Mouse (Mus musculus): ENCODE measurements around the gene Hpd. TPM values are rescaled to one million over a fixed set of nuclear protein-coding genes. Genes with fewer than 3 reads are reported as not detected.

The Hpd gene
- total RNA-seq, 2 experiments from 2014 or later = not detected

GRCm38 (mm10) chr5:123130030-123130813 is 52.3 kb downstream of the Hpd start:
- no peak for TF ChIP-seq CTCF (IDR thresholded peaks at IDR 0.05)
- no peak overlapping the region for H3K4me3 ChIP-seq
- no peak overlapping the region for H3K27ac ChIP-seq
- no peak for DNase-seq (ENCODE audit: extremely low spot score in 1 of 2, low spot score in 2 of 2)
- intact Hi-C loops (cut with DNase I) = no loop called here

DNA sequence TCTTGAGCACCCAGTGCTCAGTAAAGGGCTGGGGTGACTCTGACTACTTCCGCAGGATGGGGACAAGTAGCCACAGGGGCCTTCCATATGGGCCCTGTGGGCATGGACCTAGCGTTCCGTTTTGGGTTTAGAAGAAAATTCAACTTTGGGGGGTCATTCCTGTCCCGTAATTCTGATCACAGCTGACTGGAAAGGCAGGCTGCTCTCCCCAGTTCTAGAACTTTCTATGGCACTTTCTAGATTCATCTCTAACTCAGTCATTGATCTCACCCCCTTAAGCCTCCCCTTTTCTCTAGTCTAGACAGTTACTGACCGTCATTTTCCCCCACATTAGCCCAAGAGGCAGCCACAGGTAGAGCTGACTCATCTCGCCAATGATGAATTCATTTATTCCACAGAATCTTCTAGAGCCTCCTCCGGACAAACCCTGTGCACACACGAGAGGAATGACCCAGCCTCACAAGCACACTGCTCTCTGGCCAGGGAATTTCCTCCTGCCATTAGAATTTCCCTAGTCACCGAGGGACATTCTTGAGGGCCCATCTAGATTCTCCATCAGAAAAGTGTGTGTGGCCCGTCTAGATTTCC is 53.3 kb downstream of the Hpd start:
- no peak for TF ChIP-seq CTCF (IDR thresholded peaks at IDR 0.05)
- Histone ChIP-seq H3K4me3 (no peak overlapping the region), H3K27ac (no peak overlapping the region)
- no peak for DNase-seq (ENCODE audit: extremely low spot score in 1 of 2, low spot score in 2 of 2)
- intact Hi-C loops (cut with DNase I) = no loop called here

GRCm38 (mm10) chr5:123128426-123129169 is 53.9 kb downstream of the Hpd start:
- TF ChIP-seq CTCF (IDR thresholded peaks at IDR 0.05) = no peak
- Histone ChIP-seq H3K27ac (no peak overlapping the region), H3K4me3 (no peak overlapping the region)
- peak in 1 of 2 experiments; percentile 19 for DNase-seq (ENCODE audit: extremely low spot score in 1 of 2, low spot score in 2 of 2)
- intact Hi-C loops (cut with DNase I) = no loop called here

- intact Hi-C loops (cut with DNase I) = no loop called here
- DNase-seq (ENCODE audit: extremely low spot score in 1 of 2, low spot score in 2 of 2) = no peak
- Histone ChIP-seq H3K27ac (no peak overlapping the region), H3K4me3 (no peak overlapping the region)
- no peak for TF ChIP-seq CTCF (IDR thresholded peaks at IDR 0.05)
These were observed 55.5 kb downstream of the Hpd start for GRCm38 (mm10) chr5:123127031-123127430.

- TF ChIP-seq CTCF (IDR thresholded peaks at IDR 0.05) = no peak
- Histone ChIP-seq H3K4me3 (no peak overlapping the region), H3K27ac (no peak overlapping the region)
- intact Hi-C loops (cut with DNase I) = no loop called here
- DNase-seq (ENCODE audit: extremely low spot score in 1 of 2, low spot score in 2 of 2) = no peak
These were observed 56.7 kb downstream of the Hpd start for GRCm38 (mm10) chr5:123125638-123126406.

DNA sequence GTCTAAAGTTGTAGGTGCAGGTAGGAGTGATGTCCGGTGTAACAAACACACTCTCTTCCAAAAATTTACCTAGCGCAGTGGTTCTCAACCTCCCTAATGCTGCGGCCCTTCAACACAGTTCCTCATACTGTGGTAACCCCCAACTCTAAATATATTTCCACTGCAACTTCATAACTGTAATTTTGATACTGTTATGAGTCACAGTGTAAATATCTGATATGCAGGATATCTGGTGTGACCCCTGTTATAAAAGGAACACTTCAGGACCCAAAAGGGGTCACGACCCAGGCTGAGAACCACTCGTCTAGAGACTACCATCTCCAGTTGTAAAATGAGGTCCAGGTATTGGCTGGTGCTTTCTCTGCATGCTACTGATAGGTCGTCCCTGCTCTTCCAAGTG is 57.4 kb downstream of the Hpd start:
- intact Hi-C loops (cut with DNase I) = no loop called here

DNA sequence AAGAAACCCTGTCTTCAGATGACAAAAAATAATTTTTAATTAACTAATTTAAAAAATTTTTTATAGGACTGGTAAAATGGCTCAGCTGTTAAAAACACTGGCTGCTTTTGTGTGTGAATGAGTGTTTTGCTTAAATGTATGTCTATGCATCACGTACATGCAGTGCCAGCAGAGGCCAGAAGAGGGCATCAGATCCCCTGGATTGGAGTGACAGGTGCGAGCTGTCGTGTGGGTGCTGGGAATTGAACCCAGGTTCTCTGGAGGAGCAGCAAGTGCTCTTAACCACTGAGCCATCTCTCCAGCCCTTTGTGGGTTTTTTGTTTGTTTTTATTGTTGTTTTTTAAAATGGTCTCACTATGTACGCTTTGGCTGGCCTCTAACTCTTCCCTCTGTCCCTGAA is 60.3 kb downstream of the Hpd start:
- no peak for DNase-seq (ENCODE audit: extremely low spot score in 1 of 2, low spot score in 2 of 2)
- no peak overlapping the region for H3K27ac ChIP-seq
- peak; percentile 53 for TF ChIP-seq CTCF (IDR thresholded peaks at IDR 0.05)
- intact Hi-C loops (cut with DNase I) = no loop called here
- no peak overlapping the region for H3K4me3 ChIP-seq

More for the DNA sequence above, 57.4 kb downstream of the Hpd start:
- TF ChIP-seq CTCF (IDR thresholded peaks at IDR 0.05) = no peak
- Histone ChIP-seq H3K4me3 (no peak overlapping the region), H3K27ac (no peak overlapping the region)
- DNase-seq (ENCODE audit: extremely low spot score in 1 of 2, low spot score in 2 of 2) = no peak

Other genes with a start within 250 kb of the Hpd start
- 10 to 100 TPM; 25.4 to 27.4 TPM for gene Kdm2b, start 192.9 kb downstream of the Hpd start, total RNA-seq (2021)
- gene Orai1, start 167.7 kb downstream of the Hpd start, total RNA-seq (2021) = 1 to 10 TPM; 6.9 to 9.5 TPM
- gene Morn3, start 135.7 kb downstream of the Hpd start, total RNA-seq (2021) = not detected
- gene Tmem120b, start 114.3 kb downstream of the Hpd start, total RNA-seq (2021) = 10 to 100 TPM; 16.0 to 16.2 TPM
- gene Rhof, start 50.0 kb downstream of the Hpd start, total RNA-seq (2021) = 10 to 100 TPM; 48.5 to 48.9 TPM
- gene Setd1b, start 40.5 kb downstream of the Hpd start, total RNA-seq (2021) = 10 to 100 TPM; 32.4 to 42.2 TPM
- gene Psmd9, start 13.3 kb downstream of the Hpd start, total RNA-seq (2021) = 10 to 100 TPM; 23.4 to 24.9 TPM
- gene Wdr66, start 69.4 kb upstream of the Hpd start, total RNA-seq (2021) = 1 to 10 TPM; 6.0 to 6.2 TPM
- gene Bcl7a, start 161.1 kb upstream of the Hpd start, total RNA-seq (2021) = 10 to 100 TPM; 65.4 to 68.2 TPM
- gene Mlxip, start 212.1 kb upstream of the Hpd start, total RNA-seq (2021) = 10 to 100 TPM; 20.5 to 20.8 TPM